20 mouse cellular contexts compared by ENCODE assay signal in the genomic region with DNA sequence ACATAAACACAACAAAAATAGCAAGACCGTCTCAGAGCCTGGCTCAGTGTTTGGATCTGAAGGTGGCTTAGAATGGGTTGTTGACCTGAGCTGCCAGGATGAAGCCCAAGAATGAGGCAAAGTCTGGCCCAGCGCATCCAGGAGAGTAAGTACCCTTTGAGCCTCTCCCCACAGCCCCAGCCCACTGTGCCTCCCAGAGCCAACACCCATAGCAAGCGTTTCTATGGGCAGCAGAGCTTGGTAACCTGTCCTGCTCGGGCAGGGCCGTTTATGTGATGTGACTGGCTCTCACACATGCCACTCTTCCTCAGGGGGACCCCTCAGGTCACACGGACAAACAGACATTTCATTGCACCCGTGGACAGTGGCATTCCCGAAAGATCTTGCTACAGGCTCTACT. TPM values are rescaled to one million over a fixed set of nuclear protein-coding genes. Genes with fewer than 3 reads are reported as not detected.
DNase-seq lines count a peak whose midpoint lies in the region; ATAC-seq lines count a peak whose summit lies in the region.
"Had no signal": no experiment of that assay in that cellular context is flagged by ENCODE, and none has a peak within 500 bp of the region (broad histone marks: within the 10 kb centered on the region; RNA-seq: fewer than 3 reads in every experiment).

No protein-coding gene starts in this region.

- no peak for DNase-seq in limb, embryonic 10.5 days (ENCODE audit: low spot score)
- peak; percentile 38 to 67 for DNase-seq in kidney, postnatal 4 days
- no peak for DNase-seq in frontal cortex, adult 2 months (ENCODE audit: extremely low spot score in 1 of 2, low spot score in 1 of 2)
- DNase-seq in thymus, adult 18-20 months = no peak
- DNase-seq: adrenal gland, adult 2 months; cerebellum, adult 8-10 months; gastrocnemius, postnatal 10 days; heart, adult 2 months; thymus, postnatal 36 days had no signal

- WGBS in heart, embryonic 14.5 days = 54% methylated on average over 8 of the region's 8 CpGs
- WGBS in heart, embryonic 11.5 days (ENCODE audit: insufficient replicate concordance) = 48% methylated on average over 8 of the region's 8 CpGs
- WGBS in limb, embryonic 15.5 days = 45% methylated on average over 8 of the region's 8 CpGs
- WGBS in limb, embryonic 10.5 days = 62% methylated on average over 8 of the region's 8 CpGs
- WGBS in kidney, embryonic 16.5 days = 46% methylated on average over 8 of the region's 8 CpGs

- H3K36me3 ChIP-seq in heart, embryonic 14.5 days (ENCODE audit: control insufficient read depth, insufficient read depth, low read length) = peaks cover 29% of the 10 kb centered on the region
- H3K36me3 ChIP-seq in heart, embryonic 11.5 days (ENCODE audit: control insufficient read depth, insufficient read depth, low read length) = no peaks in the 10 kb centered on the region
- peaks cover 17% of the 10 kb centered on the region; the same call in 1 of the 2 replicates for H3K36me3 ChIP-seq in limb, embryonic 15.5 days
- peaks cover 3% of the 10 kb centered on the region; the same call in 1 of the 2 replicates for H3K36me3 ChIP-seq in limb, embryonic 10.5 days
- peaks cover 6% of the 10 kb centered on the region; the same call in 1 of the 2 replicates for H3K36me3 ChIP-seq in kidney, embryonic 16.5 days (ENCODE audit: insufficient read depth, low read length)

- no peak overlapping the region for H3K4me3 ChIP-seq in heart, embryonic 14.5 days (ENCODE audit: control insufficient read depth in 1 of 2, insufficient read depth in 1 of 2, low read depth in 1 of 2, low read length in 2 of 2)
- H3K4me3 ChIP-seq in heart, embryonic 11.5 days (ENCODE audit: low read depth, low read length) = no peak overlapping the region
- no peak overlapping the region for H3K4me3 ChIP-seq in limb, embryonic 15.5 days
- no peak overlapping the region for H3K4me3 ChIP-seq in limb, embryonic 10.5 days
- no peak overlapping the region for H3K4me3 ChIP-seq in kidney, embryonic 16.5 days (ENCODE audit: low read length)
- H3K4me3 ChIP-seq: embryonic facial prominence, embryonic 13.5 days; heart, adult 2 months; left cerebral cortex, adult 2 months; liver, embryonic 15.5 days; neural tube, embryonic 12.5 days had no signal

- no peak overlapping the region for H3K27ac ChIP-seq in heart, embryonic 14.5 days (replicated peaks in 1 of 2; ENCODE audit: control insufficient read depth in 1 of 2, insufficient read depth in 1 of 2, low read depth in 2 of 2, low read length in 2 of 2)
- H3K27ac ChIP-seq in heart, embryonic 11.5 days (ENCODE audit: low read depth, low read length) = no peak overlapping the region
- 0 out of 2 replicates have a peak overlapping the region, but pooled peaks have one; percentile 28 for H3K27ac ChIP-seq in limb, embryonic 15.5 days
- no peak overlapping the region for H3K27ac ChIP-seq in limb, embryonic 10.5 days
- H3K27ac ChIP-seq in kidney, embryonic 16.5 days (ENCODE audit: low read length) = no peak overlapping the region
- H3K27ac ChIP-seq: embryonic facial prominence, embryonic 13.5 days; heart, adult 2 months; left cerebral cortex, adult 2 months; liver, embryonic 15.5 days; neural tube, embryonic 12.5 days had no signal

- no peaks in the 10 kb centered on the region for H3K27me3 ChIP-seq in heart, embryonic 14.5 days (ENCODE audit: control insufficient read depth, insufficient read depth, low read length)
- H3K27me3 ChIP-seq in heart, embryonic 11.5 days (ENCODE audit: control insufficient read depth, insufficient read depth, low read length) = no peaks in the 10 kb centered on the region
- H3K27me3 ChIP-seq in limb, embryonic 15.5 days = no peaks in the 10 kb centered on the region
- no peaks in the 10 kb centered on the region for H3K27me3 ChIP-seq in limb, embryonic 10.5 days (ENCODE audit: low read depth, poor library complexity, severe bottlenecking)
- H3K27me3 ChIP-seq in kidney, embryonic 16.5 days (ENCODE audit: insufficient read depth, low read length) = no peaks in the 10 kb centered on the region
- H3K27me3 ChIP-seq: embryonic facial prominence, embryonic 13.5 days; liver, embryonic 15.5 days; neural tube, embryonic 12.5 days had no signal

- no peak overlapping the region for H3K4me2 ChIP-seq in heart, embryonic 14.5 days (ENCODE audit: low read length)
- no peak overlapping the region for H3K4me2 ChIP-seq in heart, embryonic 11.5 days
- no peak overlapping the region for H3K4me2 ChIP-seq in limb, embryonic 15.5 days
- H3K4me2 ChIP-seq in kidney, embryonic 16.5 days (replicated peaks; ENCODE audit: low read depth, low read length) = no peak overlapping the region
- H3K4me2 ChIP-seq: embryonic facial prominence, embryonic 13.5 days; liver, embryonic 15.5 days; midbrain, embryonic 11.5 days; neural tube, embryonic 12.5 days had no signal

- peaks cover 12 to 45% of the 10 kb centered on the region in 2 experiments for H3K4me1 ChIP-seq in heart, embryonic 14.5 days (ENCODE audit: control insufficient read depth in 2 of 2, insufficient read depth in 2 of 2, low read length in 2 of 2)
- H3K4me1 ChIP-seq in heart, embryonic 11.5 days (ENCODE audit: control insufficient read depth, insufficient read depth, low read length) = peaks cover 25% of the 10 kb centered on the region
- peaks cover 19% of the 10 kb centered on the region for H3K4me1 ChIP-seq in limb, embryonic 15.5 days
- H3K4me1 ChIP-seq in limb, embryonic 10.5 days = peaks cover 33% of the 10 kb centered on the region
- peaks cover 43% of the 10 kb centered on the region for H3K4me1 ChIP-seq in kidney, embryonic 16.5 days (ENCODE audit: insufficient read depth, low read length)

- no peak for ATAC-seq in heart, embryonic 14.5 days (ENCODE audit: insufficient number of reproducible peaks, insufficient read depth, low FRiP score, low read depth)
- no peak for ATAC-seq in heart, embryonic 11.5 days (replicated peaks; ENCODE audit: insufficient number of reproducible peaks, low FRiP score, low TSS enrichment)
- no peak for ATAC-seq in limb, embryonic 15.5 days (ENCODE audit: insufficient number of reproducible peaks, low FRiP score, low TSS enrichment, low read depth)
- ATAC-seq in kidney, embryonic 16.5 days (ENCODE audit: low FRiP score, low TSS enrichment) = peak; percentile 43; the same call in 1 of the 2 replicates
- ATAC-seq: forebrain, embryonic 16.5 days had no signal

- peak overlapping the region; percentile 12; the same call in 1 of the 2 replicates for H3K9ac ChIP-seq in heart, embryonic 14.5 days (ENCODE audit: low read length)
- H3K9ac ChIP-seq in heart, embryonic 11.5 days (ENCODE audit: low read depth, low read length) = no peak overlapping the region
- H3K9ac ChIP-seq in limb, embryonic 15.5 days = no peak overlapping the region
- H3K9ac ChIP-seq in kidney, embryonic 16.5 days (replicated peaks; ENCODE audit: low read length) = no peak overlapping the region
- H3K9ac ChIP-seq: embryonic facial prominence, embryonic 13.5 days; liver, embryonic 15.5 days; neural tube, embryonic 12.5 days had no signal

- H3K9me3 ChIP-seq in heart, embryonic 14.5 days (ENCODE audit: control insufficient read depth, low read length) = no peaks in the 10 kb centered on the region
- no peaks in the 10 kb centered on the region for H3K9me3 ChIP-seq in heart, embryonic 11.5 days (replicated peaks; ENCODE audit: control insufficient read depth, low read length)
- no peaks in the 10 kb centered on the region for H3K9me3 ChIP-seq in limb, embryonic 15.5 days
- no peaks in the 10 kb centered on the region for H3K9me3 ChIP-seq in limb, embryonic 10.5 days (replicated peaks)
- no peaks in the 10 kb centered on the region for H3K9me3 ChIP-seq in kidney, embryonic 16.5 days (ENCODE audit: low read length)
- H3K9me3 ChIP-seq: embryonic facial prominence, embryonic 13.5 days; liver, embryonic 15.5 days; neural tube, embryonic 12.5 days had no signal

RNA-seq across cellular contexts. Expression of a gene that starts 13.8 kb away (rescaled TPM):
- polyA plus RNA-seq in heart, embryonic 14.5 days (2014; fragmentation: Nextera tagmentation; extraction: Ambion mirVana) = 8.0 and 8.4 TPM in 2 replicates
- polyA plus RNA-seq in heart, embryonic 11.5 days (2014; fragmentation: Nextera tagmentation; extraction: Ambion mirVana) = 5.4 TPM in 2 replicates
- polyA plus RNA-seq in limb, embryonic 15.5 days (2015; fragmentation: Nextera tagmentation; extraction: Ambion mirVana) = 3.7 and 5.6 TPM in 2 replicates
- polyA plus RNA-seq in limb, embryonic 10.5 days (2016; fragmentation: Nextera tagmentation; extraction: Ambion mirVana) = 2.0 and 2.2 TPM in 2 replicates
- 3.7 and 3.9 TPM in 2 replicates for polyA plus RNA-seq in kidney, embryonic 16.5 days (2015; fragmentation: Nextera tagmentation; extraction: Ambion mirVana)
- 14.4 TPM in 2 replicates for polyA plus RNA-seq in frontal cortex, adult 2 months (2012; rRNA removed)

RNA-seq across cellular contexts. Expression of a gene that starts 41.4 kb away (rescaled TPM):
- polyA plus RNA-seq in heart, embryonic 14.5 days (2014; fragmentation: Nextera tagmentation; extraction: Ambion mirVana) = 0.20 TPM in 1 of 2 replicates, not detected in the other
- polyA plus RNA-seq in heart, embryonic 11.5 days (2014; fragmentation: Nextera tagmentation; extraction: Ambion mirVana) = 0.09 and 0.13 TPM in 2 replicates
- 0.06 TPM in 1 of 2 replicates, not detected in the other for polyA plus RNA-seq in limb, embryonic 15.5 days (2015; fragmentation: Nextera tagmentation; extraction: Ambion mirVana)
- not detected in 2 replicates for polyA plus RNA-seq in limb, embryonic 10.5 days (2016; fragmentation: Nextera tagmentation; extraction: Ambion mirVana)
- not detected in 2 replicates for polyA plus RNA-seq in kidney, embryonic 16.5 days (2015; fragmentation: Nextera tagmentation; extraction: Ambion mirVana)
- polyA plus RNA-seq in frontal cortex, adult 2 months (2012; rRNA removed) = 1.8 and 2.0 TPM in 2 replicates
- polyA plus RNA-seq: adrenal gland, adult 2 months; forebrain, embryonic 16.5 days; liver, embryonic 15.5 days; lung, embryonic 16.5 days had no signal

Comparison
In these comparisons a context has a peak if more than half of its experiments do, and no peak if none do; other contexts are left out.
1. DNase-seq: peak in kidney, postnatal 4 days (2 of 2); none in limb, embryonic 10.5 days (single experiment), frontal cortex, adult 2 months (0 of 2) and thymus, adult 18-20 months (0 of 2).